Mouse (Mus musculus) heart, adult 2 months (tissue): Measurements from ENCODE around the gene Tmem217.

Source experiments
- CTCF ChIP-seq: fragments of 200-600 bp; IDR thresholded peaks from 2 replicates; pipeline ENCODE4 v1.8.1; 2022; ENCODE audit warnings: antibody characterized with exemption, mild to moderate bottlenecking, moderate library complexity
- EP300 ChIP-seq: fragments of 200-500 bp; IDR thresholded peaks from 2 replicates; pipeline ENCODE4 v1.6.1; 2011; ENCODE audit warnings: low read depth, low read length, control low read depth; ENCODE audit not compliant: insufficient read depth
- POLR2A ChIP-seq: fragments of 200-500 bp; IDR thresholded peaks from 2 replicates; pipeline ENCODE4 v1.6.1; 2011; ENCODE audit warnings: mild to moderate bottlenecking, low read depth, low read length, control low read depth; ENCODE audit not compliant: insufficient read depth

GRCm38 (mm10) chr17:29595891-29596770 is 43.9 kb upstream of the Tmem217 start:
- TF ChIP-seq POLR2A: no peak
- no peak for TF ChIP-seq EP300
- TF ChIP-seq CTCF: no peak
